In genomic region chr2:49815696-49816320, GRCm38 (mm10) we compare ENCODE assay signal across 17 mouse cellular contexts. TPM values are rescaled to one million over a fixed set of nuclear protein-coding genes. Genes with fewer than 3 reads are reported as not detected.
"Had no signal": no experiment of that assay in that cellular context is flagged by ENCODE, and none has a peak within 500 bp of the region (broad histone marks: within the 10 kb centered on the region; RNA-seq: fewer than 3 reads in every experiment).

No protein-coding gene starts in this region.

- H3K4me3 ChIP-seq: hindbrain, embryonic 13.5 days; layer of hippocampus, adult 2 months; left cerebral cortex, adult 2 months; limb, embryonic 12.5 days; neural tube, embryonic 12.5 days had no signal

- H3K4me1 ChIP-seq: neural tube, embryonic 12.5 days had no signal

- H3K27ac ChIP-seq: hindbrain, embryonic 13.5 days; hindbrain, postnatal 0 days; kidney, postnatal 0 days; layer of hippocampus, adult 2 months; left cerebral cortex, adult 2 months; limb, embryonic 12.5 days; liver, embryonic 14.5 days; neural tube, embryonic 12.5 days had no signal

- H3K36me3 ChIP-seq: hindbrain, embryonic 13.5 days; limb, embryonic 12.5 days; neural tube, embryonic 12.5 days had no signal

- H3K9me3 ChIP-seq: hindbrain, embryonic 13.5 days; limb, embryonic 12.5 days; neural tube, embryonic 12.5 days had no signal

- DNase-seq: kidney, adult 11 months; kidney, adult 9 months; kidney, postnatal 36 days; lung, adult 2 months; retina, postnatal 1 day; thymus, postnatal 36 days had no signal

- H3K27me3 ChIP-seq: limb, embryonic 12.5 days had no signal

- H3K9ac ChIP-seq: hindbrain, embryonic 13.5 days; limb, embryonic 12.5 days; liver, embryonic 14.5 days; neural tube, embryonic 12.5 days had no signal

- H3K4me2 ChIP-seq: hindbrain, embryonic 13.5 days; limb, embryonic 12.5 days; neural tube, embryonic 12.5 days had no signal

- ATAC-seq: hindbrain, postnatal 0 days had no signal

RNA-seq across cellular contexts. Expression of gene Lypd6b, which starts 28.3 kb away (rescaled TPM):
- total RNA-seq: liver, adult 2 months; megakaryocyte-erythroid progenitor cell, adult 5-6 weeks; monocyte, adult 5-6 weeks had no signal
- polyA plus RNA-seq: liver, adult 2 months had no signal
